Mouse (Mus musculus) stomach, postnatal 0 days (tissue): ENCODE results near the gene Ip6k3.

ENCODE experiments used
- CTCF ChIP-seq: IDR thresholded peaks from 2 replicates; pipeline ENCODE4 v1.5.1; 2016; ENCODE audit warnings: antibody characterized with exemption, low read depth, mild to moderate bottlenecking, moderate library complexity
- EP300 ChIP-seq: optimal IDR thresholded peaks from 2 replicates; pipeline ENCODE3; 2016; ENCODE audit warnings: antibody characterized with exemption

GRCm38 (mm10) chr17:27125669-27126202 lies 41.9 kb downstream of the Ip6k3 start:
- TF ChIP-seq CTCF, result no peak
- no peak for TF ChIP-seq EP300
